Mouse (Mus musculus): Measurements from ENCODE around the gene Gm3739. TPM values are rescaled to one million over a fixed set of nuclear protein-coding genes. Genes with fewer than 3 reads are reported as not detected.
A peak's percentile ranks its signal among the peaks of the same experiment; 100 is the strongest.
"Not testable (repeated sequence)": the region's sequence is repeated elsewhere in the genome, so short reads cannot be mapped to it uniquely, and the experiment has no call there.

Gene Gm3739
- total RNA-seq (2012; rRNA removed): not detected in 2 replicates
- total RNA-seq (2014; rRNA removed): 0.11 and 0.19 TPM in 2 replicates
- not detected in 2 replicates for polyA plus RNA-seq (2012; ENCODE audit: insufficient read length, low read depth)

DNA sequence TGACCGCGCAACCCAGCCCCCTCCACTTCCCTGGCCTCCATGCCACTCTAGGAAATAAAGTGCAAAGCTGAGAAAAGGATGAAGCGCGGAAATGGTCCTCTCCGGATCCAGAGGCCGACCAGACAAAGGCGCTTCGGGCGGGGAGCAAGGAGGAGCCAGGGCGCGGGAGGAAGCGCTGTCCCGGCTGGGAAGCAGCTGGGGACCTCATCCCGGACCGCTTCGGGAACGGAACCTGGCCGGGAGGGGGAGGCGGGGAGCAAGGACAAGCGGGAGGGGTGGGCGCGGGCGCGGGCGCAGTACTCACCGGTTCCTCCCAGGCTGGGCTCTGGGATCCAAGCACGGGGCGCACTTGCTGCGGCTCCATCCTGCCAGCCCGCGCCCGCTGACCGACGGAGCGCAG lies at the start of gene Gm3739:
Gm3739 (minus strand) TSS at position 389 of the 400 bp plus-strand sequence.
- H3K79me2 ChIP-seq (replicated peaks; ENCODE audit: control insufficient read depth, extremely low read depth, insufficient read depth, poor library complexity, severe bottlenecking); H3K4me1 ChIP-seq (ENCODE audit: control insufficient read depth in 1 of 2, insufficient read depth in 2 of 2); in situ Hi-C loops (cut with MboI; ENCODE audit: low pct_ligation_motif_present, low pct_unique_long_range_greater_than_20kb, low sequenced_read_pairs); H3K36me3 ChIP-seq (replicated peaks in 1 of 2; ENCODE audit: control insufficient read depth in 1 of 2, insufficient read depth in 1 of 2, low read length in 1 of 2); H3K9me3 ChIP-seq (replicated peaks; ENCODE audit: low read length); H3K9ac ChIP-seq (ENCODE audit: insufficient read depth, low read depth); DNase-seq (ENCODE audit: extremely low read depth); H3K4me3 ChIP-seq (replicated peaks in 1 of 3; ENCODE audit: low read depth in 2 of 3, low read length in 2 of 3, poor library complexity in 1 of 3); H3K4me2 ChIP-seq (ENCODE audit: insufficient read depth, low read depth, poor library complexity, severe bottlenecking); H3K27me3 ChIP-seq (replicated peaks); dilution Hi-C loops (cut with MboI; ENCODE audit: extremely low pct_ligation_motif_present, extremely low pct_unique_long_range_greater_than_20kb, low sequenced_read_pairs); H3K27ac ChIP-seq (ENCODE audit: insufficient read depth, low read depth): not testable (repeated sequence)

GRCm38 (mm10) chr14:7332295-7332694 lies 17.4 kb upstream of the Gm3739 start, which contains the start of gene Gm5797:
Gene Gm5797 (minus strand): TSS chr14:7332395.
- DNase-seq (ENCODE audit: extremely low read depth); in situ Hi-C loops (cut with MboI; ENCODE audit: low pct_ligation_motif_present, low pct_unique_long_range_greater_than_20kb, low sequenced_read_pairs); H3K4me1 ChIP-seq (ENCODE audit: control insufficient read depth in 1 of 2, insufficient read depth in 2 of 2); H3K36me3 ChIP-seq (replicated peaks in 1 of 2; ENCODE audit: control insufficient read depth in 1 of 2, insufficient read depth in 1 of 2, low read length in 1 of 2); H3K4me3 ChIP-seq (replicated peaks in 1 of 3; ENCODE audit: low read depth in 2 of 3, low read length in 2 of 3, poor library complexity in 1 of 3); H3K27ac ChIP-seq (ENCODE audit: insufficient read depth, low read depth); H3K4me2 ChIP-seq (ENCODE audit: insufficient read depth, low read depth, poor library complexity, severe bottlenecking); H3K9ac ChIP-seq (ENCODE audit: insufficient read depth, low read depth); H3K27me3 ChIP-seq (replicated peaks); H3K9me3 ChIP-seq (replicated peaks; ENCODE audit: low read length); dilution Hi-C loops (cut with MboI; ENCODE audit: extremely low pct_ligation_motif_present, extremely low pct_unique_long_range_greater_than_20kb, low sequenced_read_pairs); H3K79me2 ChIP-seq (replicated peaks; ENCODE audit: control insufficient read depth, extremely low read depth, insufficient read depth, poor library complexity, severe bottlenecking): not testable (repeated sequence)

- H3K9ac ChIP-seq (ENCODE audit: insufficient read depth, low read depth); H3K4me2 ChIP-seq (ENCODE audit: insufficient read depth, low read depth, poor library complexity, severe bottlenecking); H3K36me3 ChIP-seq (replicated peaks in 1 of 2; ENCODE audit: control insufficient read depth in 1 of 2, insufficient read depth in 1 of 2, low read length in 1 of 2); dilution Hi-C loops (cut with MboI; ENCODE audit: extremely low pct_ligation_motif_present, extremely low pct_unique_long_range_greater_than_20kb, low sequenced_read_pairs); H3K4me3 ChIP-seq (replicated peaks in 1 of 3; ENCODE audit: low read depth in 2 of 3, low read length in 2 of 3, poor library complexity in 1 of 3); H3K4me1 ChIP-seq (ENCODE audit: control insufficient read depth in 1 of 2, insufficient read depth in 2 of 2); H3K79me2 ChIP-seq (replicated peaks; ENCODE audit: control insufficient read depth, extremely low read depth, insufficient read depth, poor library complexity, severe bottlenecking); in situ Hi-C loops (cut with MboI; ENCODE audit: low pct_ligation_motif_present, low pct_unique_long_range_greater_than_20kb, low sequenced_read_pairs); H3K27me3 ChIP-seq (replicated peaks); H3K9me3 ChIP-seq (replicated peaks; ENCODE audit: low read length); H3K27ac ChIP-seq (ENCODE audit: insufficient read depth, low read depth): not testable (repeated sequence)
- peak; percentile 0 for DNase-seq (ENCODE audit: extremely low read depth)
Measured at GRCm38 (mm10) chr14:7315093-7315492, 244 bp upstream of the Gm3739 start.

DNA sequence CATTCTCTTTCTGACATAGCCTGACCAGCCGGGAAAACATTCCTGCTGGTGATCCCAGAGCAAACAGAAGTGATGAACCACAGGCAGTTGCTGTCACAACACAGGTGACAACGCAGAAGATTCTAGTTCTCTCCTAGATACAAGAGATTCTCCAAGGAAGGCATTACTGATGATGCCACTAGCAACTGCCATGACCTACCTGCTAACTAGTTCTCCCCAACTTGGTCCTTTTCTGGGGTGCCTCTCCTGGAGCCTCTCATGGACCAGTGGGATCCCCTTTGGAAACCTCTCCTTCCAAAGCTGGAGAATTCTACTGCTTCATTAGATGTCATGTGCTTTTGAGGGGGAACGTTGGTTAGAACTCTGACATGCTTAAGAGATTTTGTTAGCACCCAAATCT lies 50.2 kb downstream of the Gm3739 start, which contains the start of gene Gm3727:
Gm3727 (minus strand) TSS at position 101 of the 400 bp plus-strand sequence.
- H3K9ac ChIP-seq (ENCODE audit: insufficient read depth, low read depth); H3K79me2 ChIP-seq (replicated peaks; ENCODE audit: control insufficient read depth, extremely low read depth, insufficient read depth, poor library complexity, severe bottlenecking); H3K27ac ChIP-seq (ENCODE audit: insufficient read depth, low read depth); H3K4me2 ChIP-seq (ENCODE audit: insufficient read depth, low read depth, poor library complexity, severe bottlenecking); H3K4me1 ChIP-seq (ENCODE audit: control insufficient read depth in 1 of 2, insufficient read depth in 2 of 2); H3K9me3 ChIP-seq (replicated peaks; ENCODE audit: low read length); DNase-seq (ENCODE audit: extremely low read depth); H3K36me3 ChIP-seq (replicated peaks in 1 of 2; ENCODE audit: control insufficient read depth in 1 of 2, insufficient read depth in 1 of 2, low read length in 1 of 2); in situ Hi-C loops (cut with MboI; ENCODE audit: low pct_ligation_motif_present, low pct_unique_long_range_greater_than_20kb, low sequenced_read_pairs); H3K27me3 ChIP-seq (replicated peaks); H3K4me3 ChIP-seq (replicated peaks in 1 of 3; ENCODE audit: low read depth in 2 of 3, low read length in 2 of 3, poor library complexity in 1 of 3); dilution Hi-C loops (cut with MboI; ENCODE audit: extremely low pct_ligation_motif_present, extremely low pct_unique_long_range_greater_than_20kb, low sequenced_read_pairs): not testable (repeated sequence)

Other genes starting within 250 kb of the Gm3739 start
- not detected in 2 replicates for gene Gm3696, start 214.4 kb downstream of the Gm3739 start, total RNA-seq (2012; rRNA removed)
- gene Gm3696, start 214.4 kb downstream of the Gm3739 start, total RNA-seq (2014; rRNA removed): not detected in 2 replicates
- not detected in 2 replicates for gene Gm3696, start 214.4 kb downstream of the Gm3739 start, polyA plus RNA-seq (2012; ENCODE audit: insufficient read length, low read depth)
- not detected in 2 replicates for gene Gm6676, start 189.6 kb downstream of the Gm3739 start, total RNA-seq (2012; rRNA removed)
- not detected in 2 replicates for gene Gm6676, start 189.6 kb downstream of the Gm3739 start, total RNA-seq (2014; rRNA removed)
- not detected in 2 replicates for gene Gm6676, start 189.6 kb downstream of the Gm3739 start, polyA plus RNA-seq (2012; ENCODE audit: insufficient read length, low read depth)
- gene Gm3512, start 140.5 kb downstream of the Gm3739 start, total RNA-seq (2012; rRNA removed): not detected in 2 replicates
- not detected in 2 replicates for gene Gm3512, start 140.5 kb downstream of the Gm3739 start, total RNA-seq (2014; rRNA removed)
- not detected in 2 replicates for gene Gm3512, start 140.5 kb downstream of the Gm3739 start, polyA plus RNA-seq (2012; ENCODE audit: insufficient read length, low read depth)
- gene Gm16434, start 120.5 kb downstream of the Gm3739 start, total RNA-seq (2012; rRNA removed): not detected in 2 replicates
- not detected in 2 replicates for gene Gm16434, start 120.5 kb downstream of the Gm3739 start, total RNA-seq (2014; rRNA removed)
- gene Gm16434, start 120.5 kb downstream of the Gm3739 start, polyA plus RNA-seq (2012; ENCODE audit: insufficient read length, low read depth): not detected in 2 replicates
- gene Gm3727, start 50.3 kb downstream of the Gm3739 start, total RNA-seq (2012; rRNA removed): not detected in 2 replicates
- gene Gm3727, start 50.3 kb downstream of the Gm3739 start, total RNA-seq (2014; rRNA removed): not detected in 2 replicates
- not detected in 2 replicates for gene Gm3727, start 50.3 kb downstream of the Gm3739 start, polyA plus RNA-seq (2012; ENCODE audit: insufficient read length, low read depth)
- not detected in 2 replicates for gene Gm5797, start 17.3 kb upstream of the Gm3739 start, total RNA-seq (2012; rRNA removed)
- gene Gm5797, start 17.3 kb upstream of the Gm3739 start, total RNA-seq (2014; rRNA removed): not detected in 2 replicates
- gene Gm5797, start 17.3 kb upstream of the Gm3739 start, polyA plus RNA-seq (2012; ENCODE audit: insufficient read length, low read depth): not detected in 2 replicates
- gene Gm8374, start 50.1 kb upstream of the Gm3739 start, total RNA-seq (2012; rRNA removed): not detected in 2 replicates
- not detected in 2 replicates for gene Gm8374, start 50.1 kb upstream of the Gm3739 start, total RNA-seq (2014; rRNA removed)
- gene Gm8374, start 50.1 kb upstream of the Gm3739 start, polyA plus RNA-seq (2012; ENCODE audit: insufficient read length, low read depth): not detected in 2 replicates
- gene Gm3755, start 135.9 kb upstream of the Gm3739 start, total RNA-seq (2012; rRNA removed): not detected in 2 replicates
- gene Gm3755, start 135.9 kb upstream of the Gm3739 start, total RNA-seq (2014; rRNA removed): not detected in 2 replicates
- gene Gm3755, start 135.9 kb upstream of the Gm3739 start, polyA plus RNA-seq (2012; ENCODE audit: insufficient read length, low read depth): not detected in 2 replicates
- not detected in 2 replicates for gene Gm3752, start 168.7 kb upstream of the Gm3739 start, total RNA-seq (2012; rRNA removed)
- 0.28 TPM in 1 of 2 replicates, not detected in the other for gene Gm3752, start 168.7 kb upstream of the Gm3739 start, total RNA-seq (2014; rRNA removed)
- gene Gm3752, start 168.7 kb upstream of the Gm3739 start, polyA plus RNA-seq (2012; ENCODE audit: insufficient read length, low read depth): 0.22 TPM in 1 of 2 replicates, not detected in the other

All from CH12.LX (cell line).